Mouse (Mus musculus) 3T3-L1 (cell line): Measurements from ENCODE around the gene Colq.
"Not testable (repeated sequence)": the region's sequence is repeated elsewhere in the genome, so short reads cannot be mapped to it uniquely, and the experiment has no call there.

ENCODE experiments used
- DNase-seq: peaks from one replicate; pipeline ENCODE4 v3.0.0-alpha.2; 2015; ENCODE audit warnings: low read depth, low spot score

The Colq gene

GRCm38 (mm10) chr14:31591243-31591642 lies at the start of gene Colq:
Colq (minus strand) TSS chr14:31591343.
- DNase-seq, result no peak

- peak; percentile 29 for DNase-seq
Observed at GRCm38 (mm10) chr14:31640346-31640889, 49.3 kb upstream of the Colq start, which contains the start of gene Gm49387. Gm49387 (minus strand) TSS chr14:31640878.

- no peak for DNase-seq
Observed at GRCm38 (mm10) chr14:31630677-31631076, 39.5 kb upstream of the Colq start.

GRCm38 (mm10) chr14:31622748-31623147 lies 31.6 kb upstream of the Colq start:
- DNase-seq, result no peak

GRCm38 (mm10) chr14:31620591-31621223 lies 29.6 kb upstream of the Colq start:
- DNase-seq, result no peak

GRCm38 (mm10) chr14:31617997-31618396 lies 26.9 kb upstream of the Colq start:
- DNase-seq, result no peak

- DNase-seq, result no peak
Observed at GRCm38 (mm10) chr14:31617204-31617603, 26.1 kb upstream of the Colq start.

- peak; percentile 90 for DNase-seq
Observed at GRCm38 (mm10) chr14:31613671-31614070, 22.5 kb upstream of the Colq start.

- peak; percentile 14 for DNase-seq
Observed at GRCm38 (mm10) chr14:31611986-31612385, 20.8 kb upstream of the Colq start.

- DNase-seq, result peak; percentile 31
Observed at GRCm38 (mm10) chr14:31605514-31605913, 14.4 kb upstream of the Colq start.

- DNase-seq, result peak; percentile 41
Observed at GRCm38 (mm10) chr14:31604916-31605315, 13.8 kb upstream of the Colq start.

GRCm38 (mm10) chr14:31602616-31602979 lies 11.5 kb upstream of the Colq start:
- DNase-seq, result not testable (repeated sequence)

GRCm38 (mm10) chr14:31601908-31602615 lies 10.9 kb upstream of the Colq start:
- DNase-seq, result no peak

- DNase-seq, result peak; percentile 5
Observed at GRCm38 (mm10) chr14:31597446-31597845, 6.3 kb upstream of the Colq start.

- DNase-seq, result no peak
Observed at GRCm38 (mm10) chr14:31596408-31596807, 5.3 kb upstream of the Colq start.

GRCm38 (mm10) chr14:31594693-31595092 lies 3.5 kb upstream of the Colq start:
- DNase-seq, result no peak

GRCm38 (mm10) chr14:31593036-31593435 lies 1.9 kb upstream of the Colq start:
- no peak for DNase-seq

GRCm38 (mm10) chr14:31586451-31586850 lies 4.7 kb downstream of the Colq start:
- DNase-seq, result no peak

- DNase-seq, result no peak
Observed at GRCm38 (mm10) chr14:31583082-31583481, 8.1 kb downstream of the Colq start.

GRCm38 (mm10) chr14:31577966-31578735 lies 13.0 kb downstream of the Colq start:
- DNase-seq, result no peak

GRCm38 (mm10) chr14:31576846-31577697 lies 14.1 kb downstream of the Colq start:
- DNase-seq, result no peak
